Mouse (Mus musculus) bone marrow macrophage, adult 2 months (primary cell): ENCODE measurements around the gene Sec24c.

Experiments
- CTCF ChIP-seq: IDR thresholded peaks from 2 replicates; pipeline ENCODE4 v1.5.1; 2012; ENCODE audit warnings: low read depth, mild to moderate bottlenecking, low read length, moderate library complexity
- POLR2A ChIP-seq: IDR thresholded peaks from 2 replicates; pipeline ENCODE4 v1.6.1; 2012; ENCODE audit warnings: mild to moderate bottlenecking, low read depth, low read length, borderline replicate concordance

GRCm38 (mm10) chr14:20694185-20694883, 20.2 kb downstream of the Sec24c start:
- TF ChIP-seq CTCF (no peak), POLR2A (no peak)
